Mouse (Mus musculus): ENCODE measurements around the gene Actl7b.

GRCm38 (mm10) chr4:56720403-56720802, 20.8 kb downstream of the Actl7b start:
- TF ChIP-seq CTCF (IDR thresholded peaks at IDR 0.05; ENCODE audit: low read depth, low read length) (no peak), POLR2A (IDR thresholded peaks at IDR 0.05; ENCODE audit: extremely low read depth, insufficient read depth, low read length) (no peak)

Data from liver, adult 2 months (tissue).